Mouse (Mus musculus): ENCODE measurements around the gene Abat.

DNA sequence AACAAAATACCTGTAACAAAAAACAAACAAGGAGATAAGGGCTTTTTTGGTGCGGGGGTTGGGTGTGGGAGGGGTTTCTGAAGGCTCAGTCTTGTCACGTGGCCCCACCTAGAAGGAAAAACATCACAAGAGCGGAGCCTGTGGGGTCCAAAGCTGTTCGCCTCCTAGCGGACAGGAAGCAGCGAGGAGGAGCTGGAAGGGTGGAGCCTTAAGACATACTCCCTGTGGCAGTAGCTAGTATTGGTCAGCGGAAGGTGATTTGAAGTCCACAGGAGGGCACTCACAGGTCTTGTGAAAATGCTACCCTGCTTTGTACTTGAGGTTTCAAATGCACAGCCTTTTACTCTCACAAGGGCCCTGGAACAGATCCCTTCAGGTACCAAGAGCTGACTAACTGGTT lies 19.7 kb downstream of the Abat start:
- TF ChIP-seq CTCF (IDR thresholded peaks at IDR 0.05; ENCODE audit: borderline replicate concordance, insufficient read depth, low read length): no peak
- TF ChIP-seq POLR2A (IDR thresholded peaks at IDR 0.05; ENCODE audit: low read depth, low read length): no peak
